Mouse (Mus musculus) thymus, adult 2 months (tissue): ENCODE measurements around the gene Spock1. TPM values are rescaled to one million over a fixed set of nuclear protein-coding genes. Genes with fewer than 3 reads are reported as not detected.

Source experiments
- DNase-seq: peaks from one replicate; pipeline ENCODE4 v3.0.0; 2021
- H3K27ac ChIP-seq: fragments of 200-500 bp; 2 replicates; pipeline ENCODE4 v1.5.1; 2012; ENCODE audit warnings: low read length, control low read depth; ENCODE audit not compliant: control insufficient read depth, insufficient read depth
- H3K27me3 ChIP-seq: fragments of 200-500 bp; 2 replicates; pipeline ENCODE4 v1.6.1; 2012; ENCODE audit warnings: mild to moderate bottlenecking, low read length, moderate library complexity, mixed read lengths; ENCODE audit not compliant: control insufficient read depth, insufficient read depth
- H3K36me3 ChIP-seq: fragments of 200-500 bp; 2 replicates; pipeline ENCODE4 v1.6.1; 2012; ENCODE audit warnings: mild to moderate bottlenecking, low read length, moderate library complexity; ENCODE audit not compliant: control insufficient read depth, insufficient read depth
- H3K4me1 ChIP-seq: fragments of 200-500 bp; replicated peaks from 2 replicates; pipeline ENCODE4 v1.6.1; 2012; ENCODE audit warnings: low read length; ENCODE audit not compliant: control insufficient read depth, insufficient read depth
- H3K4me3 ChIP-seq: fragments of 200-500 bp; 2 replicates; pipeline ENCODE4 v1.5.1; 2012; ENCODE audit warnings: mild to moderate bottlenecking, low read length, control low read depth, moderate library complexity; ENCODE audit not compliant: control insufficient read depth, insufficient read depth
- CTCF ChIP-seq: fragments of 200-500 bp; IDR thresholded peaks from 2 replicates; pipeline ENCODE4 v1.5.1; 2012; ENCODE audit warnings: mild to moderate bottlenecking, control low read depth, low read length, moderate library complexity, borderline replicate concordance; ENCODE audit not compliant: control insufficient read depth, poor library complexity, insufficient read depth; ENCODE audit errors: extremely low read depth
- POLR2A ChIP-seq: fragments of 200-500 bp; IDR thresholded peaks from 2 replicates; pipeline ENCODE4 v1.6.1; 2012; ENCODE audit warnings: mild to moderate bottlenecking, low read length, control low read depth, moderate library complexity; ENCODE audit not compliant: control insufficient read depth, poor library complexity, insufficient read depth; ENCODE audit errors: extremely low read depth
- WGBS: fragments of 180-500 bp; shearing (Covaris S2); methylation state at CpG from one replicate; pipeline ENCODE4 v1.1.7; 2018; 5-methylcytosine and 5-hydroxymethylcytosine counted together
- polyA plus RNA-seq: library from polyadenylated mRNA; depleted of rRNA; stranded (reverse); fragments of >200 nt; gene quantifications from 2 replicates; pipeline ENCODE4 v1.2.3, GENCODE M21; 2012

Gene Spock1
- polyA plus RNA-seq, 1 experiment = 0.93 TPM

GRCm38 (mm10) chr13:57782107-57782561 is 126.0 kb downstream of the Spock1 start:
- DNase-seq = no peak
- Histone ChIP-seq H3K27me3 (no peaks in the 10 kb centered on the region), H3K4me3 (no peak overlapping the region), H3K27ac (no peak overlapping the region), H3K36me3 (no peaks in the 10 kb centered on the region), H3K4me1 (no peaks in the 10 kb centered on the region)
- TF ChIP-seq POLR2A (no peak), CTCF (no peak)
- WGBS = 97% methylated on average over 6 of the region's 6 CpGs

- TF ChIP-seq POLR2A (no peak), CTCF (no peak)
- H3K27me3 ChIP-seq = no peaks in the 10 kb centered on the region
- H3K4me1 ChIP-seq = no peaks in the 10 kb centered on the region
- H3K36me3 ChIP-seq = no peaks in the 10 kb centered on the region
- H3K27ac ChIP-seq = no peak overlapping the region
- WGBS = 84% methylated on average over 4 of the region's 4 CpGs
- H3K4me3 ChIP-seq = no peak overlapping the region
- no peak for DNase-seq
These were observed 129.0 kb downstream of the Spock1 start for GRCm38 (mm10) chr13:57779146-57779545.

GRCm38 (mm10) chr13:57778524-57778923 is 129.6 kb downstream of the Spock1 start:
- H3K36me3 ChIP-seq = no peaks in the 10 kb centered on the region
- no peak for DNase-seq
- no peak for TF ChIP-seq POLR2A
- no peak for TF ChIP-seq CTCF
- H3K27me3 ChIP-seq = no peaks in the 10 kb centered on the region
- H3K27ac ChIP-seq = no peak overlapping the region
- H3K4me3 ChIP-seq = no peak overlapping the region
- 75% methylated on average over 3 of the region's 3 CpGs for WGBS
- no peaks in the 10 kb centered on the region for H3K4me1 ChIP-seq

- 88% methylated on average over 6 of the region's 6 CpGs for WGBS
- DNase-seq = no peak
- H3K27ac ChIP-seq = no peak overlapping the region
- TF ChIP-seq POLR2A (no peak), CTCF (no peak)
- H3K27me3 ChIP-seq = no peaks in the 10 kb centered on the region
- H3K4me1 ChIP-seq = no peaks in the 10 kb centered on the region
- H3K4me3 ChIP-seq = no peak overlapping the region
- H3K36me3 ChIP-seq = no peaks in the 10 kb centered on the region
These were observed 136.1 kb downstream of the Spock1 start for GRCm38 (mm10) chr13:57771998-57772397.

GRCm38 (mm10) chr13:57766721-57767120 is 141.4 kb downstream of the Spock1 start:
- H3K4me3 ChIP-seq = no peak overlapping the region
- H3K4me1 ChIP-seq = no peaks in the 10 kb centered on the region
- no peaks in the 10 kb centered on the region for H3K27me3 ChIP-seq
- H3K36me3 ChIP-seq = no peaks in the 10 kb centered on the region
- H3K27ac ChIP-seq = no peak overlapping the region
- no peak for DNase-seq
- 63% methylated on average over 3 of the region's 3 CpGs for WGBS
- TF ChIP-seq POLR2A (no peak), CTCF (no peak)

GRCm38 (mm10) chr13:57761122-57761521 is 147.0 kb downstream of the Spock1 start:
- no peak for TF ChIP-seq POLR2A
- no peak for TF ChIP-seq CTCF
- Histone ChIP-seq H3K4me1 (no peaks in the 10 kb centered on the region), H3K4me3 (no peak overlapping the region), H3K36me3 (no peaks in the 10 kb centered on the region), H3K27ac (no peak overlapping the region), H3K27me3 (no peaks in the 10 kb centered on the region)
- DNase-seq = no peak
- WGBS = 93% methylated on average over 5 of the region's 5 CpGs

- Histone ChIP-seq H3K4me3 (no peak overlapping the region), H3K4me1 (no peaks in the 10 kb centered on the region), H3K27me3 (no peaks in the 10 kb centered on the region), H3K27ac (no peak overlapping the region), H3K36me3 (no peaks in the 10 kb centered on the region)
- no peak for DNase-seq
- TF ChIP-seq CTCF (no peak), POLR2A (no peak)
- 90% methylated on average over 3 of the region's 3 CpGs for WGBS
These were observed 147.5 kb downstream of the Spock1 start for GRCm38 (mm10) chr13:57760618-57761017.
